Mouse (Mus musculus) activated CD4-positive, CD25-positive, alpha-beta regulatory T cell, adult 4 months (primary cell): ENCODE data around the gene Ang6. TPM values are rescaled to one million over a fixed set of nuclear protein-coding genes. Genes with fewer than 3 reads are reported as not detected.
"Not testable (repeated sequence)": the region's sequence is repeated elsewhere in the genome, so short reads cannot be mapped to it uniquely, and the experiment has no call there.

Experiments used
- ATAC-seq: one replicate; pipeline ENCODE4 v1.8.0; 2017
- polyA plus RNA-seq, 2 experiments: library from polyadenylated mRNA; unstranded; fragments of 100-300 nt; shearing (Covaris generic); gene quantifications; one replicate each; pipeline ENCODE4 v1.2.1; 2017

Gene Ang6
- polyA plus RNA-seq = not detected

- ATAC-seq = no peak
Observed at GRCm38 (mm10) chr14:44002169-44002568, at the start of gene Ang6. Ang6 (minus strand) TSS chr14:44002269.

DNA sequence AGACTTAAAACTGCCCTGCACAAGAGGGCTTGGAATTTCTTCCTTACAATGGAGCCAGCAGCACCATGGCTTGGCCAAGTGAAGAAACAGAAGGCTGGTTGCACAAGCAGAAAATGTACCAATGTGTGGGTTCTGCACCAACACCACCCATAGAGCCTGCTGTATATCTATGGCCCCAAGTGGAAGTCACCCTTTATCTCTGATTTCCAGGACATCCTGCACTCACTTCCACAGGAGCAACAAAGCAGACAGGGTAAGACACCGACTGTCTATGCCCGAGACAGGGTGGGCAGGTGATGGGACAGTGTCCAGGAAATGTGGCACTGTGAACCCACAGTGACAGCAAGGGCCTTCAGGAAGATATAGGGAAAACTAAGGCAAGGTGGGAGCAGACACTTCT, 44.5 kb upstream of the Ang6 start:
- not testable (repeated sequence) for ATAC-seq

GRCm38 (mm10) chr14:44031828-44032227, 29.8 kb upstream of the Ang6 start:
- ATAC-seq = not testable (repeated sequence)

GRCm38 (mm10) chr14:44009686-44010085, 7.6 kb upstream of the Ang6 start:
- ATAC-seq = not testable (repeated sequence)

GRCm38 (mm10) chr14:44008021-44008420, 6.0 kb upstream of the Ang6 start:
- ATAC-seq = not testable (repeated sequence)

DNA sequence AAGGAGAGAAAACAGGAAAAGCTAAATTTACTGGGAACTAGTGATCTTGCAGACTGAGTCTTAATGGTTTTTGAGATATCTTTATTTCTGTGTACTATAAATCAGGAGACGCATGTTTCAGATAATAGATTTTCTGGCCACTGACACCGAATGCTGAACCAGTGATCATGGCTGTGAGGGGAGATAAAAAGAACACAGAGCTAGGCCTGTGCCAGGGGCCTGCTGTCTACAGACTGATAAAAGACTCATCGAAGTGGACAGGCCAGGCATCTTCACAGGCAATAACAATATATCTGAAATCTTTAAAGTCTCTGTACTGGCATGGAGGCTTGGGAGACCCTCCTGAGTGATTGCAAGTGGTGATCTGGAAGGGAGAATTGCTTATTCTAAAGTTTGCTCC, 469 bp downstream of the Ang6 start:
- no peak for ATAC-seq

GRCm38 (mm10) chr14:43998455-43999000, 3.5 kb downstream of the Ang6 start:
- not testable (repeated sequence) for ATAC-seq

GRCm38 (mm10) chr14:43987404-43987803, 14.7 kb downstream of the Ang6 start:
- not testable (repeated sequence) for ATAC-seq

GRCm38 (mm10) chr14:43986147-43986546, 15.9 kb downstream of the Ang6 start:
- ATAC-seq = no peak

DNA sequence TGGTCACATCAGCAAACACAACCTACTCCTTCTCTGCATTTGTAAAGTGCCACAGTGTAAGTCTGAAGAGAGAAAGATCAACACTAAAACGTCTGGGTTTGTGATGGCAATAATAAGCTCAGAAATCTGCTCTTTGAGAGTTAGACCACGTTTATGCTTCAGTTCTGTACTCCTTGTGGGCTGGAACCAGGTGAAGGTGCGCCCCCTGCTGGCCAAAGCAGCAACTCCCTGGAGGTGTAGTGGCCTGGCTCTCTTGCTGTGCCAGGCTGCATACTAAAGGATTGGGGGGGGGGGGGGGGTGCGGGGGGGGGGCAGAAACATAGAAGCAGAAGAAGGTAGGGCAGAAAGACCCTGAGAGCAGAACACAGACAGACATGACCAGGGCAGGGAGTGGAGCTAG, 18.2 kb downstream of the Ang6 start:
- no peak for ATAC-seq

GRCm38 (mm10) chr14:43983454-43983853, 18.6 kb downstream of the Ang6 start:
- no peak for ATAC-seq

GRCm38 (mm10) chr14:43956769-43957168, 45.3 kb downstream of the Ang6 start, which contains the start of gene Ang5:
Ang5 (plus strand) TSS chr14:43957069.
- ATAC-seq = not testable (repeated sequence)

GRCm38 (mm10) chr14:43955074-43955473, 47.0 kb downstream of the Ang6 start:
- not testable (repeated sequence) for ATAC-seq

GRCm38 (mm10) chr14:43953382-43953781, 48.7 kb downstream of the Ang6 start:
- ATAC-seq = not testable (repeated sequence)

Other genes starting within 250 kb of the Ang6 start
- gene Gm8180, start 217.5 kb downstream of the Ang6 start, polyA plus RNA-seq = not detected
- not detected for gene Ear1, start 126.8 kb downstream of the Ang6 start, polyA plus RNA-seq
- gene Ear10, start 78.7 kb downstream of the Ang6 start, polyA plus RNA-seq = not detected
- under 1 TPM in 1 of 2 experiments, not detected in 1; 0.12 TPM for gene Gm8113, start 76.9 kb downstream of the Ang6 start, polyA plus RNA-seq
- not detected for gene Ang5, start 45.2 kb downstream of the Ang6 start, polyA plus RNA-seq
- under 1 TPM in 1 of 2 experiments, not detected in 1; 0.79 TPM for gene Ear2, start 100.4 kb upstream of the Ang6 start, polyA plus RNA-seq
- gene Gm3327, start 121.6 kb upstream of the Ang6 start, polyA plus RNA-seq = not detected
- gene Gm8212, start 195.4 kb upstream of the Ang6 start, polyA plus RNA-seq = not detected
- gene 4930503E14Rik, start 211.0 kb upstream of the Ang6 start, polyA plus RNA-seq = not detected